In genomic region chr4:40776416-40776815, GRCm38 (mm10) we compare ENCODE assay signal across 19 mouse cellular contexts. TPM values are rescaled to one million over a fixed set of nuclear protein-coding genes. Genes with fewer than 3 reads are reported as not detected.
DNase-seq lines count a peak whose midpoint lies in the region; ATAC-seq and TF ChIP-seq lines count a peak whose summit lies in the region.
"Had no signal": no experiment of that assay in that cellular context is flagged by ENCODE, and none has a peak within 500 bp of the region (broad histone marks: within the 10 kb centered on the region; RNA-seq: fewer than 3 reads in every experiment).

No protein-coding gene starts in this region.

- H3K4me3 ChIP-seq in liver, postnatal 0 days (ENCODE audit: low read depth, low read length): no peak overlapping the region
- no peak overlapping the region for H3K4me3 ChIP-seq in liver, embryonic 12.5 days
- H3K4me3 ChIP-seq in macrophage (ENCODE audit: inconsistent target): no peak overlapping the region
- no peak overlapping the region for H3K4me3 ChIP-seq in intestine, embryonic 16.5 days (ENCODE audit: low read length)
- H3K4me3 ChIP-seq: forebrain, embryonic 13.5 days; heart, embryonic 13.5 days; hindbrain, embryonic 12.5 days; limb, embryonic 12.5 days; neural tube, embryonic 15.5 days had no signal

- no peaks in the 10 kb centered on the region for H3K36me3 ChIP-seq in liver, postnatal 0 days (replicated peaks; ENCODE audit: insufficient read depth, low read length)
- no peaks in the 10 kb centered on the region for H3K36me3 ChIP-seq in liver, embryonic 12.5 days
- no peaks in the 10 kb centered on the region for H3K36me3 ChIP-seq in macrophage (ENCODE audit: inconsistent target)
- H3K36me3 ChIP-seq in intestine, embryonic 16.5 days (ENCODE audit: control insufficient read depth, insufficient read depth, low read length): no peaks in the 10 kb centered on the region
- H3K36me3 ChIP-seq: heart, embryonic 13.5 days; hindbrain, embryonic 12.5 days; limb, embryonic 12.5 days; neural tube, embryonic 15.5 days had no signal

- ATAC-seq in liver, postnatal 0 days: no peak
- no peak for ATAC-seq in liver, embryonic 12.5 days
- no peak for ATAC-seq in intestine, embryonic 16.5 days
- ATAC-seq: forebrain, embryonic 13.5 days; midbrain, embryonic 16.5 days had no signal

- no peak overlapping the region for H3K4me2 ChIP-seq in liver, postnatal 0 days (ENCODE audit: low read depth, low read length)
- H3K4me2 ChIP-seq in liver, embryonic 12.5 days: no peak overlapping the region
- H3K4me2 ChIP-seq in intestine, embryonic 16.5 days (ENCODE audit: low read depth, low read length): no peak overlapping the region
- H3K4me2 ChIP-seq: forebrain, embryonic 13.5 days; hindbrain, embryonic 12.5 days; neural tube, embryonic 15.5 days had no signal

- no peaks in the 10 kb centered on the region for H3K9me3 ChIP-seq in liver, postnatal 0 days (ENCODE audit: low read length)
- H3K9me3 ChIP-seq in liver, embryonic 12.5 days (replicated peaks): no peaks in the 10 kb centered on the region
- H3K9me3 ChIP-seq in intestine, embryonic 16.5 days (ENCODE audit: control insufficient read depth, low read length): no peaks in the 10 kb centered on the region
- H3K9me3 ChIP-seq: forebrain, embryonic 13.5 days; heart, embryonic 13.5 days; hindbrain, embryonic 12.5 days; limb, embryonic 12.5 days; neural tube, embryonic 15.5 days had no signal

- peak; percentile 43 for DNase-seq in liver, postnatal 0 days
- DNase-seq in 3T3-L1 (ENCODE audit: low read depth, low spot score): peak; percentile 84
- peak; percentile 50 for DNase-seq in MEL-GATA-1-ER (ENCODE audit: extremely low read depth, low read depth)
- no peak for DNase-seq in gastrocnemius, postnatal 4 days (ENCODE audit: low spot score in 2 of 2)
- DNase-seq in cerebellum, adult 11-12 months: no peak
- DNase-seq: cerebellum, postnatal 25 days; kidney, adult 18-20 months; layer of hippocampus, postnatal 36 days; lung, postnatal 14 days; right cerebral cortex, adult 18-20 months had no signal

- H3K79me2 ChIP-seq in macrophage (ENCODE audit: inconsistent target): no peaks in the 10 kb centered on the region

- no peak for TF ChIP-seq CTCF in liver, postnatal 0 days (IDR thresholded peaks at IDR 0.05; ENCODE audit: low read depth)

- H3K27ac ChIP-seq in liver, postnatal 0 days (ENCODE audit: low read depth): no peak overlapping the region
- H3K27ac ChIP-seq in liver, embryonic 12.5 days: no peak overlapping the region
- H3K27ac ChIP-seq in macrophage: peak overlapping the region; percentile 87
- H3K27ac ChIP-seq in intestine, embryonic 16.5 days (ENCODE audit: low read length): no peak overlapping the region
- H3K27ac ChIP-seq: forebrain, embryonic 13.5 days; heart, embryonic 13.5 days; hindbrain, embryonic 12.5 days; neural tube, embryonic 15.5 days had no signal

- no peak overlapping the region for H3K9ac ChIP-seq in liver, postnatal 0 days (replicated peaks)
- no peak overlapping the region for H3K9ac ChIP-seq in liver, embryonic 12.5 days
- no peak overlapping the region for H3K9ac ChIP-seq in intestine, embryonic 16.5 days (ENCODE audit: low read depth, low read length)
- H3K9ac ChIP-seq: forebrain, embryonic 13.5 days; heart, embryonic 13.5 days; hindbrain, embryonic 12.5 days; limb, embryonic 12.5 days; neural tube, embryonic 15.5 days had no signal

- 64% methylated on average over 4 of the region's 4 CpGs for WGBS in liver, postnatal 0 days (ENCODE audit: insufficient replicate concordance)
- WGBS in liver, embryonic 12.5 days (ENCODE audit: insufficient replicate concordance): 42% methylated on average over 4 of the region's 4 CpGs
- WGBS in macrophage (ENCODE audit: missing documents): 42% methylated on average over 4 of the region's 4 CpGs
- WGBS in intestine, embryonic 16.5 days: 80% methylated on average over 4 of the region's 4 CpGs

- no peak for TF ChIP-seq EP300 in liver, postnatal 0 days (IDR thresholded peaks at IDR 0.05; ENCODE audit: low read depth)

- no peaks in the 10 kb centered on the region for H3K27me3 ChIP-seq in liver, postnatal 0 days (ENCODE audit: insufficient read depth, low read length)
- H3K27me3 ChIP-seq in liver, embryonic 12.5 days (replicated peaks): no peaks in the 10 kb centered on the region
- no peaks in the 10 kb centered on the region for H3K27me3 ChIP-seq in intestine, embryonic 16.5 days (replicated peaks; ENCODE audit: control insufficient read depth, insufficient read depth, low read length)
- H3K27me3 ChIP-seq: heart, embryonic 13.5 days; limb, embryonic 12.5 days; neural tube, embryonic 15.5 days had no signal

- H3K4me1 ChIP-seq in liver, postnatal 0 days (ENCODE audit: insufficient read depth): peaks cover 17% of the 10 kb centered on the region
- peaks cover 67% of the 10 kb centered on the region for H3K4me1 ChIP-seq in liver, embryonic 12.5 days
- H3K4me1 ChIP-seq in intestine, embryonic 16.5 days (ENCODE audit: control insufficient read depth, insufficient read depth, low read length): peaks cover 15% of the 10 kb centered on the region

RNA-seq across cellular contexts. Expression of gene Smu1, which starts 18.7 kb away (rescaled TPM):
- polyA plus RNA-seq in liver, postnatal 0 days (2015; fragmentation: Nextera tagmentation; extraction: Ambion mirVana): 52.5 and 56.8 TPM in 2 replicates
- polyA plus RNA-seq in liver, embryonic 12.5 days (2016; fragmentation: Nextera tagmentation; extraction: Ambion mirVana): 107 and 112 TPM in 2 replicates
- total RNA-seq in macrophage (2018; cell fraction: chromatin; rRNA removed): 100 to 1,000 TPM in 1 of 26 experiments, 10 to 100 TPM in 25; 44.2 to 103 (median 70.6) TPM
- total RNA-seq in macrophage (2018; cell fraction: cytosol; rRNA removed): 10 to 100 TPM; 41.5 to 57.7 (median 47.7) TPM
- total RNA-seq in macrophage (2018; cell fraction: nucleus; rRNA removed): 10 to 100 TPM; 35.4 to 81.4 (median 51.4) TPM
- 43.2 to 57.4 TPM (median 46.9 TPM) in 3 replicates for polyA plus RNA-seq in macrophage (2018)
- 10 to 100 TPM; 45.3 to 47.3 TPM for total RNA-seq in gastrocnemius, postnatal 4 days (2021)
- polyA plus RNA-seq in intestine, embryonic 16.5 days (2015; fragmentation: Nextera tagmentation; extraction: Ambion mirVana): 136 and 145 TPM in 2 replicates

RNA-seq across cellular contexts. Expression of gene Dnaja1, which starts 54.5 kb away (rescaled TPM):
- polyA plus RNA-seq in liver, postnatal 0 days (2015; fragmentation: Nextera tagmentation; extraction: Ambion mirVana): 180 and 183 TPM in 2 replicates
- polyA plus RNA-seq in liver, embryonic 12.5 days (2016; fragmentation: Nextera tagmentation; extraction: Ambion mirVana): 245 and 261 TPM in 2 replicates
- total RNA-seq in macrophage (2018; cell fraction: chromatin; rRNA removed): 100 to 1,000 TPM in 25 of 26 experiments, 10 to 100 TPM in 1; 100.0 to 336 (median 180) TPM
- total RNA-seq in macrophage (2018; cell fraction: cytosol; rRNA removed): 100 to 1,000 TPM; 110 to 274 (median 216) TPM
- 100 to 1,000 TPM; 113 to 276 (median 191) TPM for total RNA-seq in macrophage (2018; cell fraction: nucleus; rRNA removed)
- 166 to 355 TPM (median 180 TPM) in 3 replicates for polyA plus RNA-seq in macrophage (2018)
- 100 to 1,000 TPM; 102 to 123 TPM for total RNA-seq in gastrocnemius, postnatal 4 days (2021)
- polyA plus RNA-seq in intestine, embryonic 16.5 days (2015; fragmentation: Nextera tagmentation; extraction: Ambion mirVana): 295 and 316 TPM in 2 replicates

Comparison
In these comparisons a context has a peak if more than half of its experiments do, and no peak if none do; other contexts are left out.
1. DNase-seq: peak in liver, postnatal 0 days (single experiment), 3T3-L1 (single experiment) and MEL-GATA-1-ER (single experiment); none in gastrocnemius, postnatal 4 days (0 of 2) and cerebellum, adult 11-12 months (single experiment).